ENCODE assay signal across 2 mouse cellular contexts in the genomic region with DNA sequence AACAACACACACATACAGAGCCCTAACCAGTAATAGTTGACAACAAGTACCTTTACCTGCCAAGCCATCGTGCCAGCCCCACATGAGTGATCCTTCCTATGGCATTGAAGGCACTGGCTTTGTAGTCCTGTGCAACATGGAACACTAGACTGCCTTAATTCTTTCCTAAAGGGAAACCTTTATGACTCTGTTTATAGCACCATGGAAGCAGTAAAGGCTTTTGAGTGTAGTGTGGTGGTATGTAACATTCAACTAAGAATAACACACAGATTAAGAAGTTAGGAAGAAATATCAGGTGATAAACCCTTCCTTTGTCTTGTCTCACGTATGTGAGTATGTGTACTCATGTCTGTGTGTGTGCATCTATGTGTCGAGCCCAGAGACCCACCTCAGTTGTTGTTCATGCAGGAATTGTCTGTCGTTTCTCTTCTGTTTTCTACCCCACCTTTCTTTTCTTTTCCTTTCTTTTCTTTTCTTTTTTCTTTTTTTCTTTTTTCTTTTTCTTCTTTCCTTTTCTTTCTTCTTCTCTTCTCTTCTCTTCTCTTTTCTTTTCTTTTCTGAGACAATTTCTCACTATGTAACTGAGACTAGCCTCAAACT.
TF ChIP-seq lines count a peak whose summit lies in the region.

A gene (minus strand): TSS at position 113 of the 600 bp plus-strand sequence.

TF ChIP-seq in CH12.LX, 34 proteins besides CTCF, POLR2A, EP300 and RAD21 (continued from another document):
- TF ChIP-seq MXI1 (IDR thresholded peaks at IDR 0.05; ENCODE audit: low read depth, low read length) (no peak), TCF12 (IDR thresholded peaks at IDR 0.05; ENCODE audit: low read depth, low read length) (no peak), BHLHE40 (IDR thresholded peaks at IDR 0.05; ENCODE audit: low read depth, low read length) (no peak), PAX5 (IDR thresholded peaks at IDR 0.05; ENCODE audit: low read length) (no peak), MYC (IDR thresholded peaks at IDR 0.05; ENCODE audit: low read depth, low read length) (no peak), USF2 (conservative IDR thresholded peaks at IDR 0.05; ENCODE audit: low read depth, low read length) (no peak), GABPA (IDR thresholded peaks at IDR 0.05; ENCODE audit: insufficient replicate concordance, low read depth, low read length) (no peak), MAFK (IDR thresholded peaks at IDR 0.05; ENCODE audit: insufficient replicate concordance, low read length) (no peak), JUN (IDR thresholded peaks at IDR 0.05; ENCODE audit: insufficient read depth, low read depth, low read length) (no peak)

TF ChIP-seq in MEL, 35 proteins besides CTCF, POLR2A, EP300 and RAD21 (continued from another document):
- no peak for TF ChIP-seq MAFK (IDR thresholded peaks at IDR 0.05; ENCODE audit: borderline replicate concordance, low read depth, low read length)
- TF ChIP-seq TBP (IDR thresholded peaks at IDR 0.05; ENCODE audit: low read depth, low read length), result no peak
- TF ChIP-seq MXI1 (IDR thresholded peaks at IDR 0.05; ENCODE audit: low read depth, low read length), result no peak
- TF ChIP-seq TAL1 (IDR thresholded peaks at IDR 0.05; ENCODE audit: low read length), result no peak
- TF ChIP-seq POLR2AphosphoS2 (IDR thresholded peaks at IDR 0.05; ENCODE audit: low read length), result peak; percentile 95
- no peak for TF ChIP-seq NRF1 (IDR thresholded peaks at IDR 0.05; ENCODE audit: insufficient read depth, low read depth, low read length, poor library complexity, severe bottlenecking)
- no peak; the same call in 1 of the 2 replicates for TF ChIP-seq CHD2 (IDR thresholded peaks at IDR 0.05; ENCODE audit: low read length)
